Mouse (Mus musculus) telencephalon, adult 2 months (tissue): ENCODE results near the gene Zfp697.
"Not testable (repeated sequence)": the region's sequence is repeated elsewhere in the genome, so short reads cannot be mapped to it uniquely, and the experiment has no call there.

Experiments
- DNase-seq: peaks from one replicate; pipeline ENCODE4 v3.0.0-alpha.2; 2011; ENCODE audit warnings: low read depth, low spot score

The Zfp697 gene

DNA sequence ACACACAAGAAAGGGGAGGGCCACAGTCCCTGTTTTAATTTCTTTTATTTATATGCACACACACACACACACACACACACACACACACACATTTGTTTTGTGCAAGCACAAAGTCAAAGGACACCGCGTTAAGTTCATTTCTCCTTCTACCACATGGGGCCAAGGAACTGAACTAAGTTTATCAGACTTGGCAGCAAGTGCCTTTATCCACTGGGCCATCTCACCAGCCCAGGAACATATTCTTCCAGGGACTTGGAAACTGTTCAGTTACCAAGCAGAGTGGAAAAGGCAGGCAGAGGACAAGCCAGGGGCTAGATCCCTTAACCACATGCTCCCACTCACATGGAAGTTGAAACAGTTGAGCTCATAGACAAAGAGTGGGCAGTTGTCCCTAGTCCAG is 13.5 kb upstream of the Zfp697 start:
- DNase-seq = no peak

DNA sequence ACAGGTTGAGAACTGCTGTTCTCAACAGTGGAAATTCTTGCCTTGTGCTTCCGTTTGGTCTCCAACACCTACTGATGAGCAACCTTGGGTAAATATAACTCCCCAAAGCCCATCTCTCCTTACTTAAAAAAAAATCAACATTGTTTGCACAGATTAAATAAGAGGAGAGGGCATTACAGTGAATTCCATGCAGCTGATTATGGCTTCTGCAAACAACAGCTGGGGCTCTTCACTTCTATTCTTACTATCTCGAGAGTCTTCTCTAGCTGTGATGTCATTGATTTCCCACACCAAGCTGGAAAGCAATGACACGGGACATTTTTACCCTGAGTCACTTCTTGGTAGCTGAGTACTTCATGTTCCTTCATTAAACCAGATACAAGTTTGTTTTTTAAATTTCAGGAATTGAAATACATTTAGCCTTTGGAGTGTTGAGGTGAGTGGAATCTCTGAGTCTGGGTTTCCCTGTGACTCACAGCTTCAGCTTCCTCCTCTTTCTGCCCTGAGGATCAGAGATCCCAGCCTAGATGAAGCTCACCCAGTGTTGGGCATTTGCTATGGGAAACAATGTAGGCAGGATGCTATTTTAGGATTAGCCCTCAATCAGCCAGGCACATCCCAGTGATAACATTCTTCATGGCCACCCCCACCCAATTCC is 8.1 kb upstream of the Zfp697 start:
- no peak for DNase-seq

DNA sequence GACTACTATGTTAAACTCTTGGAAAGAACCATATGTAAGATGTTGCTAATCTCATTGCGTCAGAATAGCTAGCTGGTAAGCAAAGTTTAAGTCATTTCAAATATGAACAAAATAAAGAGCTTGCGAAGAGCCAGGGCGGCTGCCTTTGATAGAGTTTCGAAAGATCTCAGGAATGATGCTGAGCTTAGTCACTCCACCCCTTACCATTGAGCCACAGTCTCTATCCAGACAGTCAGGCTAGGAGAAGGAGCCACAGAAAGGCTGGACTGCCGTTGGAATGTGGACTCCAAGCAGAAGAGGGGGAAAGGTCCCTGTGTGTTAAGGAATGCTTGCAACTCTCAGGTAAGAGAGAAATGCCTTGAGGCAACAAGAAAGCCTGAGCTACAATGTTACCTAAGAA is 7.3 kb upstream of the Zfp697 start:
- no peak for DNase-seq

DNA sequence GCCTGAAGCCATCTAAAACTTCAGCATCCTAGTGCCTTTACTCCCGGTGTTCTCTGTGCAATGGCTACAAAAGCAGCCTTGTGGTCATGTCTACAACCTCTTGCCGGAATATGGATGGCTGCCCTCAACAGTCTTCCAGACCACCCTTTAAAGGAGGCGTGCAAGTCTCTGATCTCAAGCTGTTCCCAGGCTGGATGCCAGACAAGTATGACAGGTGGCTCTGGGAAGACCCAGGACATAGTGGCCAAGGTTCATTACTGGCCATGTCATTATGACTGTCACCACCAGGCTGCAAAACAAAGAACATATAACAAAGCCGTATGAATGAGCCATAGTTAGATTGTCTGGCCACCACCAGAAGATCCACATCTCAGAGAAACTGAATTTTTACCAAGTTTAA is 4.0 kb upstream of the Zfp697 start:
- DNase-seq = no peak

DNA sequence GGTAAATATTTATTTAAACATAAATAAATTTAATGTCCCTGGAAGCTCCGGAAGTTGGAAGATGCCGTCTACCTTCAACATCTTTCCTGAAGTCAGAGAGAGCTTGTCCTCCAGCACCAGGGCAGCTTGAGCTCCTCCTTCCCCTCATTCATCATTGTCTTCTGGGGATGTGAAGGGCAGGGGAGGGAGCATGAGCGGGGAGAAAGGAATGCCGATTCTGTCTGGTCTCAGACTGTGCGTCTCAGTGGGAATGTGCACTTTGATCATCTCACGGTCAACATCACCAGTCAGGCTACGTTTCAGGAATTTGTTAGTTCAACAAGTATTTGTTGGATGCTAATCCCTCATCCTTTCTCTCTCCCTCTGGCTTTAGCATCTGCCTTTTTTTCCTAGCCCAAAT is 3.0 kb upstream of the Zfp697 start:
- no peak for DNase-seq

DNA sequence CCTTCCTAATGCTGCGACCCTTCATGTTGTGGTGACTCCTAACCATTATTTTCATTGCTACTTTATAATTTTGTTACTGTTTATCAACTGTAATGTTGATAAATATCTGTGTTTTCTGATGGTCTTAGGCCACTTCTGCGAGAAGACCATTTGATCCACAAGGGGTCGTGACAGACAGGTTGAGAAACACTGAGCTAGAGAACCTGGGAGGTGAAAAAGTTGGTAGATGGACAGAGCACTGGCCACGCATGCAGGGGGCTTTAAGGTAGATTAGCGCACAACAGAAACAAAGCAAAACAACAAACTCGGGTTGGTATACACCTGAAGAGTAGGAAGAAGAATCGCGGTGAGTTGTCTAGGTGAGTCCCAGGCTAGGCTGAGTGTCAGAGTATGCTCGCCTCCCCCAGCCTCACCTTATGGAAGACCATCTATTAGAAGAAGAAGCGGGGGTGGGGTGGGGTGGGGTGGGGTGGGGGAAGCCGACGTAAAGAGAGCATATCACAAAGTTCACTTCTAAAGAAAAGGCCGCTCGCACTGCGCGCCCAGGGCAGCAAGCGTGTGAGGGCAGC is 500 bp upstream of the Zfp697 start:
- no peak for DNase-seq

DNA sequence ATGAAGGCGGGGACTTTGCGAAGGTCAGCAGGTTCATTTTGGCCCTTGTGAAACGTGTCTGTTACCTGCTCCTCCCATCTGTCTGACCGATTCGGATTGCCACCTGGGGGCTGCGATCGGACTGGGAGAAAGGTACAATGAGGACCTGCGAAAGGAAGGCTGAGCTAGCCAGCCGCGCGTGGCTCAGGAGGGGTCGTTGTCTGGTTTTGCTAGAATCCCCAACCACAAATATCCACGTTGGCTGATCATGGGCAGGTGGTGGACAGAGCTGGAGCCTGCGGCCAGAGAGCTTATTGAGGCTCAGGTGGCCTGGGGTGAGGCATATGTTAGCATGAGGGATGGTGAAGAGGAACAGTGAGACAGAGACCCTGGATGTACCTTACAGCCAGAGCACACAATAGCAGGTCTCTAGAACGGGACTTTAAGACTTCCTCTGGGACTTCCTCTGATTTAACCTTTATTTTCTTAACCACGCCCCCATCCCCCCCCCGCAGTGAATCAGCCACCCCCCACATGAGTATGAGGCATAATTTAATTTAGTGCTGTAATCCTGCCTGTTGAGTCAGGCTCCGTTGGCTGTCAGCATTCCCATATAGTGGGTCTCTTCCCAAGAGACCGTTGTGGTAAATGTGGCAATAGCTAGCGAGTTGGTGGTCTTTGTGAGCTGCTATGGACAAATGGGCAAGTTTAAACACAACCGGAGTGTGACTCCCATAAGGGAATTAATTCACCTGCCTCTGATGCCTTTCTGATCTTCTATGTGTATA is 946 bp downstream of the Zfp697 start:
- no peak for DNase-seq

DNA sequence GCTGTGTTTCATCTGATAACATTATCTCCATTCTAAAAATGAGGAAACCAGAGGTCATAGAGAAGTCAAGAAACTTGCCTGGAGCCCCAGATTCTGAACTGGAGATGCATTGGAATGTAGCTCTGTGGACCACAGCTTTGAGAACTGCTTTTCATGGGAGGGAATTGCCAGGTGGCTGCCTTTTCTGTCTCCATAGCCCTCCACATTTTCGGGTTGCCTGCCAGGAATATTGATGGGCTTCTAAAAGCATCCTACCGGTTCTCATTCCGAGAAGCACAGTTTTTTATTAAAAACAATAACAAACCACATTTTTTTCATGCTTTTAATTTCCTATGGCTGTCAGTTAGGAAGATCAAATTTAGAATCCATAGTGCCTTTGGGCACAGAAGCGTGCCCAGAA is 4.8 kb downstream of the Zfp697 start:
- no peak for DNase-seq

DNA sequence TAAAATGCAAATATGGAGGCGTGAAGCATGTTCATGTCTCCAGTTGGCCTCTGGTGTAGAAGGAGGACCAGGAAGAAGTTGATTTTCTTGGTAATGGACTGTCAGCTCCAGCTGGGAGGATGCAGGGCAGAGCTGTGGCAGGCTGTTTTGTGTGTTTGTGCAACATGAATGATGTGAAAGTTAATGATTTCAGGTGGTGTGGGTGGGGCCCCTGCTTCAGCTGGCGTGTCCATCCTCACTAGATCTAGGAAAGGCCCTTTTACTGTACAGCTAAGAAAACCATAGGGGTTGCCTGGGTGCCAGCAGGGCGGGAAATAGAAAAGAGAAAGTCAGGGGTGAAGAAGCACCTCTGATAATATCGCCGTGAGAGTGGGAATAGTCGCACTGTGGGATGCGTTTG is 5.5 kb downstream of the Zfp697 start:
- no peak for DNase-seq

DNA sequence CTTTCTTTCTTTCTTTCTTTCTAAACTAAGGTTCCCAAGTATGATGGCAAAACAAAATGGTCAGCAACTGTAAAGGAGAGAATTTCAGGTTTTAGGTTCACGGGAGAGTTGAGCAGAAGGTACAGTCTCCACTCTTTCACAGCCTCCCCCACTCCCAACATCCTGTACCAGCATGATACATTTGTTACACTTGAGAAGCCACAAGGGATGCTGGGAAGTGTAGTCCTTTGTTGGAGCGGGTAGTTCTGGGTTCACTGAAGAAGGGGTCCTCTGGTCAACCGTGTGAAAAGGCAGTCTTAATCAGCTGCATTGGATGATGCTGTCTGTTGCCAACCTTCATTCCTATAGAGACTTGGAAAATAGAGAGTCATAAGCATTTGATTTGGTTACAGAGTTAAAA is 7.0 kb downstream of the Zfp697 start:
- no peak for DNase-seq

DNA sequence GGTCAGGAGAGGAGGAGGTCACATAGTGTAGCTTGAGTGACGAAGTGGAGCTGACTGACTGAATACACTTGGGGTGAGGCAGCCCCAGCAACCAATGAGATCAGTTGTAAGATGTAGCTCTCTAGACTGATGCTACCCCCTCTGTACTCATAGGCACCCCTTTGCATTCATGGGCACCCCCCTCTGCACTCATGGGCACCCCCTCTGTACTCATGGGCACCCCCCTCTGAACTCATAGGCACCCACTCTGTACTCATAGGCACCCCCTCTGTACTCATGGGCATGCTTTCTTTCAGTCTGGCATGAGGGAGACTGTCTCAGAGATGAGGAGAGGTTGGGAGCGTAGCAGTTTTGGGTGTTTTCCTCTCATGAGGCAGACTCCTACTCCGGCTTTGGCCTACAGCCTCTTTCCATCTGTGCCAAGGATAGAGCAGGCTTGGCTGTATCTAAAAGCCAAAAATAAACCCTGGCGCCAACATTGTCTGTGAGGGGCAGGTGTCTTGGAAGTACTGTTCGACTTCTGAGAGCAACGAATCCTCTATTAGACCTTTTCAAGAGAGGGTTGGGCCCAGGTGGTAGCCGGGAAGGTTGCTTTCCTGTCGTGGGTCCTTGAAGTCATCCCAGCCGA is 22.1 kb downstream of the Zfp697 start:
- DNase-seq = not testable (repeated sequence)

DNA sequence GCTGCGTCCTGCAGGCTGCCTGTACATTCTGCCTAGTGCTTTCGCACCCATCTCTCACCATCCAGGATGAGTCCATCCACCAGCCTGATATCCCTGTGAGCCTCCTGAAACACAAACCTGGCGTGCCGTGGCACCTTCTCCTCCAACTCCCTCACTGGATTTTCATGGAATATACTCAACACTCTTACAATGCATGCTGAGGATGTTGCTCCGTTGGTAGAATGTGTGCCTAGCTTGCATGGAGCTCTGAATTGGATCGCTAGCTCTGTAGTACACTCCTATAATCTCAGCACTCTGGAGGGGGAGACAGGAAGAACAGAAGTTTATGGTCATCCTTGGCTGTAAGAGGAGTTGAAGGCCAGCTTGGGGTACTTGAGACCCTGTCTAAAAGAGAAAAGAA is 23.6 kb downstream of the Zfp697 start:
- DNase-seq = not testable (repeated sequence)

DNA sequence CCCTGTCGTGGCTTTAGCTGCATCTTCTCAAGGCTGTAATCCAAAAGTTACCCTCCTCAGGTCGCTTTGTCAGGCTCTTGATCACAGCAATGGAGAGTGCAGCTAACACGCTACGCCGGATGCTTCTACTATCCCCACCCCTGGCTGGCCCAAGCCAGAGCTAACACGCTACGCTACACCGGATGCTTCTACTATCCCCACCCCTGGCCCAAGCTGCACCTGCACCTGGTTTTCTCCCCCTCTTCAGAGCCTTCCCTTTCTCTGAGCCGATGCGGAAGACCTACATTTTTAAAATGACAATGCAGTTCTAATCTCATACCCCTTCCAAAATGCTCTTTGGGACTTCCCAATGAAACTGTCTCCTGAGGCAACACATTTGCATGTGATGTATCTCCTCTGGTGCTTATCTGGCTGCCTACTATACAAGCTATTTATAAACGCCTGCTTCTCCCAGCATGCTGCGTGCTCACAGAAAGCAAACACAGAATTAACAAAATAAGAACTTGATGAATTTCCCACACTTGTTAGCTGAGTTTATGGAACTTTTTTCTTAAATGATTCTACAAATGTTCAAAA is 24.4 kb downstream of the Zfp697 start:
- not testable (repeated sequence) for DNase-seq

DNA sequence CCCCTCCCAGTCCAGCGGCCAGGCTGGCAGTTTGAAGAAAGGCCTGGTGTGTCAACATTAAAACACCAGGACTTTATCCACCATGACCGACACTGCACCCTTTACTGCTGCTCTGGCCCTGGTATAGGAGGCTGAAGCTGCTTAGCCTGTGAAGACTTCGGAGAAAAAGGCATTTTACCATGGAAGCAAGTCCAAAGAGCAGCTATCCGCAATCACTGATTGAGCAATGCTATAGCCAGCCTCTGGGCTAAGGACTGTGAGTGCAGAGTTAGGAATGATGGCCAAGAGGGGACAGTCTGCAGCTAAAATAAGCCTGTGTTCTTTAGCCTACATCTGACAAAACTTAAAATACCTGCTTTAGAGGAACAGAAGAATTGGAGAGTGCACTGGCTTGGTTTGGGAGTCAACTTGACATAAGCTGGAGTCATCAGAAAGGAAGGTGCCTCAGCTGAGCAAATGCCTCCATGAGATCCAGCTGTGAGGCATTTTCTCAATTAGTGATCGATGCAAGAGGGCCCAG is 25.1 kb downstream of the Zfp697 start:
- not testable (repeated sequence) for DNase-seq

DNA sequence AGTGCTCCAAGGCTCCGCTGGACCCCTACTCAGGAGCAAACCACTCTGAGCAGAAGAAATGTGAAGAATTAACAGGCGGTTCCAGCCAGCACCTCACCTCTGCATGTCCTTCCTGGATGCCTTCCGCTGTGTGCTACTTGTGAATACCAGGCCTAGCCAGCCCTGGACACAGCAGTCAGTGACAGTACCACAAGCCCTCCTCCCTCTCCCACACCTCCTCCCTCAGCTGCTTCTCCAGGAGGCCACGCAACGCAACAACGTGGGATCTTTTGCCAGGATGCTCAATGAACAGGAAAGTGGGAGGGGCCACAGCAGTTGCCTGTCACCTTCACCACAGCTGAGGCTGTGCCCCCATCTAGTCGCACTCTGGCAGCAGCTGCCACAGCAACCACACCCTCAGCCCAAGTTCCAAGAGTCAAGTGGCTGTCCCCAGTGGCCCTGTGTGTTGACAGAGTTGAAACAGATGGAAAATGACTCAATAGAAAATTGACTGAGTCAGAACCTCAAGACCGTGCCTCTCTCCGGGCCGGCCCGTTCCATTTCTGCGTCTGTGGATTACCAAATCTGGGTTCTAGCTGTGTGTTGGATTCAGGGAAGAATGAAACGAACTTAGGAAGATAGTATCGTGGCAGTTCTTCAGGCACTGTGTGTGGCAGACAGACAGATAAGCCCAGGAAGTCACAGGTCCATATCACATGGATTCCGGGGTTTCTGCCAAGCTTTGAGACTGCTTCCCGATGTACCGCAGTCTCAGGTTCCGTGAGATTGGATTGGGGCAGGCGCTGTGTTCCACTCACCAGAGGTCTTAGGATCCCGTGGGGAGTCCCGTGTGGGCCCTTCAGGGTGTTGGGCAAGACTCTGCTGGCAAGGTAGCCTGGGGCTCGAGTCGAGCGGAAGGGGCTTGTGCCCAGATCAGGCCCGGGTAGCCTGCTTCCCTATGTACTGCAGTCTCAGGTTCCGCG is 28.6 kb downstream of the Zfp697 start:
- not testable (repeated sequence) for DNase-seq

DNA sequence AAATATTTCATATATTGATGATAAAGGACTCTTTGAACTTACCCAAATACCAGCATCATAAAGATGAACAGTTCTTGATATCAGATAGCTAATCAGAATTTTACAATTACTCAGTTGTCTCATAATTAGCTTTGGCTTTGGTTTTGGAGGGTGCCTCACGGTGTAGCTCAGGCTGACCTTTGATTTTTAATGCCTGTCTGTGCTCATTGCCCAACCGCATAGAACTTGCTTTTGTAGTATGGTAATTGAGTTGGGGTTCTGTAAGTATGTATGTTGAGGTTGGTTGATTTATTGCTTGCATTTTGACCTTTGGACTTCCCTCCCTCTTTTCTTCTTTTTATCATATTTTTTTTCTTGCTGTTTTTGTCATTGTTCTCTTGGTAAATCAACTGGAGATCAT is 31.5 kb downstream of the Zfp697 start:
- no peak for DNase-seq

DNA sequence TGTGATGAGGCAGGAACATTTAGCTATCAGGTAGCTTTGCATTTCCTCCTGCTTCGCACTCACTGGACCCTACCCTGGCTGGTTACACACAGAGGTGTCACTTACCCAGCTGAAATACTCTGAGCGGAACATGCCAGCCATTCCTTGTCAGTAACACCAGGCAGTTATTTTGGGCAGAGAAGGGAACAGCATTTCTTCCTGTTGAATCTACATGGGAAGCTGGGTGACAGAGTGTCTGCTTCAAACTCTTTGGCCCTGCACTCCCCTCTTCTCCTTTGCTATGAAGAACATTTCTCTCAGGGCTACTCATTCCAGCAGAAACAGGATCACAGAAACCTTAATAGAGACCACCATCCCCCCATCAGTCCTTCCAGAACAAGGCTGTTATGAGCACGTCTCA is 32.0 kb downstream of the Zfp697 start:
- DNase-seq = no peak

DNA sequence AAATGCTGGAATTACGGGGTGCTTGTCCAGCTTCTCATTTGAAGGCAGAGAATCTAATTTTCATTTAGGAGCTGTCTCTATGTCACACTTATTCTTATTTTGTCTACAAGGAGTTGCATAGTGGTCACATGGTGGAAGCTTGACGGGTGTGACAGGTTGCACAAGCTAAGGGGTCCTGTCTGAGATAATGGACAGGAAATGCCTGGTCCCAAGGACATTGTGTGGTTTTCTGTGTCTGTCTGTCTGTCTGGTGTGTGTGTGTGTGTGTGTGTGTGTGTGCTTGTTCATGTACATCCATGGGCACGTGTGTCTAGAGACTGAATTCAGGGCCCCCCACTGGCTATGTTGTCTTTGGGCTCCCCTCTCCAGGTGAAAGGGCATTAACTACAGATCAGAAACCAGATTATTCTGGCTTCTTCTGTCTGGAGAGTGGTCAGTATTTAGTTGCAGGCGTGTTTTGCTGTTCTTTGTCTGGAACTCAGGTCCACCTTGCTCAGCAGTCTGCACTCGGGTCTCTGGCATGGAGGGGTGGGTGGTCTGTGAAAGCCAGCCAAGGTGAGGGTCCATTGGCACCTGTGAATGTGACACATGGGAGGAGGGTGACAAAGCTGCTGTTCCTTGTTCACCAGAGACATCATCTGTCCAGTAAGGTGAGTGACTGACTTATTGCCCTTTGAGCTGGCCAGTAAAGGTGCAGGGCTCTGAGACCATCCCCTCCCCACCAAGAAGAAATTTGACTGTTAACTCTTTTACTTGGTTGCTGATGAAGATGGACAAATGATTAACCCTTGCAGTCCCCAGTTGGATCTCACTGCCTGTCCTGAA is 34.4 kb downstream of the Zfp697 start:
- DNase-seq = no peak

DNA sequence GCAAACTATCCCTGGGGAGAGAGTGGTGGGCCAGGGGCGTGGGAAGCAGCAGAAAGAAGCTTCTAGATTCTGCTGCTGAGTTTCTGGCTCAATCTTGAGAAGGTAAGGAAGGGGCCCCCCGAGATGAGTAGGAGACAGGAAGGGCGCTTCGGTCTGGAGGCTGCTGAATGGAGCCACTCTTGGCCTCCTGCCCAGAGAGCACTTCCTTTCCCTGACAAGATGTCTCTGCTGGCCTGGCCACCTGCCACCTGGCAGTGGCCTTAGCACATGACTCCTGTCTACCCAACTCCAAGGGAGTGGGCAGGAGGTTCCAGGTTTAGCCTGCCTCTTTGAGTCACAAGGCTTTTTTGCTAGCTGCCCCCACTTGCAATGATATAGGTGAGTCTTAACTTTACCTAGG is 35.1 kb downstream of the Zfp697 start:
- peak; percentile 74 for DNase-seq
